Mouse (Mus musculus) liver, adult 10 weeks (tissue): ENCODE results near the gene Afm. TPM values are rescaled to one million over a fixed set of nuclear protein-coding genes. Genes with fewer than 3 reads are reported as not detected.

Experiments used
- polyA plus RNA-seq: library from polyadenylated mRNA; stranded (reverse); fragments of 350-450 nt; fragmentation: Illumina TruSeq; extraction: RNeasy Lipid Tissue Mini Kit (QIAGEN cat#74804); gene quantifications from one replicate; pipeline ENCODE4 v1.2.3, GENCODE M21; 2014; ENCODE audit warnings: low read depth, low replicate concordance

Gene Afm
- polyA plus RNA-seq: 346 TPM

DNA sequence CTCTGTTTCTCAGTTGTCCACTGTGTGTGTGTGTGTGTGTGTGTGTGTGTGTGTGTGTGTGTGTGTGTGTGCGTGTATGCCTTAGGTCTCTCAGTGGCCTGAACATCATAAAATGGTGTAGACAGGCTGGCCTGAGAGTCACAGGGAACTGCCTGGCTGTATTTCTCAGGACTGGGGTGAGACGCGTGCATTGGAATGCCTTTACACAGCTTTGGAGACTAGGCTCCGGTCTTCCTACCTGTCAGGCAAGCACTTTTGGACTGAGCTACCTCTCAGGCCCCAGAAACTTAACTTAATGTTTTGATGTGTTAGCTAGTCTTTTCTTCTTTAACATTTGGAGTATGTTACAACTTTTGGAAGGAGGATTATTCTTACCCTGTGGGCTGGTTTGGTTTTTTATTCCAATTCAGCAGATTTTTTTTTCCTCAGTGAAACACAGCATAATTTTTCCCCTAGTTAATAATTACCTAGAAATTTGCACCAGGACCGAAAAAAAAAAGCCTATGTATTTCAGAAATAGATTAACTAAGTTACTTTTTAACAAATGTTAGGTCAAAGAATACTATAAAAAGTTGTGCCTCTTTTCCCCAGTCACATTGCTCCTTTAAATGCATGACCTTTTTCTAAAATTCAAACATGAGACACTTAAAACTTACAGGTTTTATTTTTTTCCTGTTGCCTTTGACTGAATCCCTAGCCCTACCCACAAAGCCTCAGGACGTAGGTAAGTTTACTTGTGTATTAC is at the start of gene Afm:
Gene Afm, plus strand, starts transcription at position 577 of the 745 bp plus-strand sequence.

DNA sequence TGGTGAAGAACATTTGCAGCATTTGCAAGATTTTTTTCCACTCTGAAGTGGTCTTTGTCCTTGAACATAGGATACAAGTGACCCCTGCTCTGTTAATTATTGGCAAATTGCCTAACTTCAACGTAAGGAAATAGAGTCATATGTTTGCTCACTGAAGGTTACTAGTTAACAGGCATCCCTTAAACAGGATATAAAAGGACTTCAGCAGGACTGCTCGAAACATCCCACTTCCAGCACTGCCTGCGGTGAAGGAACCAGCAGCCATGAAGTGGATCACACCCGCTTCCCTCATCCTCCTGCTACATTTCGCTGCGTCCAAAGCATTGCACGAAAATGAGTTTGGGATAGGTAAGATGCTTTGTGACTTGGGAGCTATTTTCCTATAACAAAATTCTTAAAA is 28.2 kb upstream of the Afm start, which contains the start of gene Afp:
Gene Afp, plus strand, starts transcription at position 220 of the 400 bp plus-strand sequence.

DNA sequence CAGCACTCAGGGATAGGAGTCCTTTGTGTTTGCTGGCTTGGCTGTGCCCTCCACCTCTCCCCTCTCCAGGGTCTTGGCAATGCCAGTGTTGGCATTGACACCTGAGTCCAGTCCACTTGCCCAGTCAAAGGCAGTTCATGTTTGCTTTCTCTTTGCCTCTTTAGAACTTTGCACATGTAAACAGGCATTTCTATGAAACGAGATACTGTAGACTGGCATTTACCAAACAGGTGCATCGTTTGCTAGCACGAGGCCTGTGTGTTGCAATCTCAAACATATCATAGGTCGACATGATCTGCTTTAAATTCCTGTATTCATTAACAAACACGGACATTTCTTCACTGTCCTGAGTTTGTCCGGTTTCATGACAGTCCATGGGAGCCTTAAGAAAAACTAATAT is 42.0 kb downstream of the Afm start, which contains the start of gene 5830473C10Rik:
Gene 5830473C10Rik, plus strand, starts transcription at position 365 of the 400 bp plus-strand sequence.

Other genes with a start within 250 kb of the Afm start
- 46.6 TPM for gene Ankrd17, start 152.4 kb upstream of the Afm start, polyA plus RNA-seq
- 3.3 TPM for gene Gm9958, start 151.7 kb upstream of the Afm start, polyA plus RNA-seq
- 59,245 TPM for gene Alb, start 58.0 kb upstream of the Afm start, polyA plus RNA-seq
- gene Afp, start 28.2 kb upstream of the Afm start, polyA plus RNA-seq: 1.2 TPM
- gene 5830473C10Rik, start 42.2 kb downstream of the Afm start, polyA plus RNA-seq: 27.2 TPM
- gene Rassf6, start 121.7 kb downstream of the Afm start, polyA plus RNA-seq: 20.6 TPM
- 0.50 TPM for gene Cxcl5, start 240.4 kb downstream of the Afm start, polyA plus RNA-seq
- gene Ppbp, start 249.6 kb downstream of the Afm start, polyA plus RNA-seq: 0.37 TPM